Mouse (Mus musculus) liver, postnatal 0 days (tissue): ENCODE measurements at regions not wholly inside any gene's neighbourhood (a gene's known extent, or its start where the extent isn't known, plus 50 kb on each side); places are given as distances from the start of the nearest gene placed in this dataset.

ENCODE experiments used
- ATAC-seq: fragments of 200-750 bp; cut with Nextera tagmentation; 2 replicates; pipeline ENCODE4 v1.8.0; 2017; ENCODE audit warnings: mild to moderate bottlenecking, moderate library complexity
- DNase-seq: peaks from one replicate; pipeline ENCODE4 v3.0.0-alpha.2; 2016
- H3K27ac ChIP-seq: fragments of 300-500 bp; sonication (generic); 2 replicates; pipeline ENCODE4 v1.5.1; 2014; ENCODE audit warnings: antibody characterized with exemption, moderate library complexity, mild to moderate bottlenecking, low read depth
- H3K27me3 ChIP-seq: fragments of 300-500 bp; sonication (generic); 2 replicates; pipeline ENCODE4 v1.6.1; 2014; ENCODE audit warnings: low read length, control low read depth, mixed read lengths; ENCODE audit not compliant: insufficient read depth
- H3K36me3 ChIP-seq: fragments of 300-500 bp; sonication (generic); replicated peaks from 2 replicates; pipeline ENCODE4 v1.6.1; 2014; ENCODE audit warnings: mild to moderate bottlenecking, control low read depth, low read length, moderate library complexity, mixed read lengths; ENCODE audit not compliant: insufficient read depth
- H3K4me1 ChIP-seq: fragments of 300-500 bp; sonication (generic); 2 replicates; pipeline ENCODE4 v1.6.1; 2014; ENCODE audit warnings: antibody characterized with exemption, mild to moderate bottlenecking, control low read depth; ENCODE audit not compliant: insufficient read depth
- H3K4me2 ChIP-seq: fragments of 300-500 bp; sonication (generic); 2 replicates; pipeline ENCODE4 v1.6.1; 2014; ENCODE audit warnings: low read depth, mild to moderate bottlenecking, low read length, moderate library complexity, mixed read lengths
- H3K4me3 ChIP-seq: fragments of 300-500 bp; sonication (generic); 2 replicates; pipeline ENCODE4 v1.5.1; 2014; ENCODE audit warnings: low read depth, low read length
- H3K9ac ChIP-seq: fragments of 300-500 bp; sonication (generic); replicated peaks from 2 replicates; pipeline ENCODE4 v1.6.1; 2014; ENCODE audit warnings: mild to moderate bottlenecking, moderate library complexity
- H3K9me3 ChIP-seq: fragments of 300-500 bp; sonication (generic); 2 replicates; pipeline ENCODE4 v1.6.1; 2016; ENCODE audit warnings: mild to moderate bottlenecking, control low read depth, low read length, mixed read lengths
- CTCF ChIP-seq: sonication (generic); IDR thresholded peaks from 2 replicates; pipeline ENCODE4 v1.5.1; 2016; ENCODE audit warnings: antibody characterized with exemption, low read depth
- EP300 ChIP-seq: IDR thresholded peaks from 2 replicates; pipeline ENCODE4 v1.6.1; 2016; ENCODE audit warnings: antibody characterized with exemption, low read depth, mild to moderate bottlenecking
- WGBS: fragments of 180-500 bp; shearing (Covaris S2); extraction: QIAGEN DNeasy Blood & Tissue Kit; methylation state at CpG from one replicate; pipeline ENCODE4 v1.1.7; 2014; ENCODE audit not compliant: insufficient replicate concordance; 5-methylcytosine and 5-hydroxymethylcytosine counted together

- H3K4me3 ChIP-seq: no peak overlapping the region
- no peak for ATAC-seq
- no peaks in the 10 kb centered on the region for H3K9me3 ChIP-seq
- H3K9ac ChIP-seq: no peak overlapping the region
- no peak overlapping the region for H3K27ac ChIP-seq
- H3K36me3 ChIP-seq: no peaks in the 10 kb centered on the region
- H3K27me3 ChIP-seq: no peaks in the 10 kb centered on the region
- H3K4me2 ChIP-seq: no peak overlapping the region
- no peak for DNase-seq
- no peaks in the 10 kb centered on the region for H3K4me1 ChIP-seq
- TF ChIP-seq EP300: no peak
- TF ChIP-seq CTCF: no peak
- WGBS: 53% methylated on average over 5 of the region's 5 CpGs
Observed at GRCm38 (mm10) chr7:89051240-89051639, 352.8 kb downstream of the Tmem135 start.

- Histone ChIP-seq H3K9ac (no peak overlapping the region), H3K4me1 (no peaks in the 10 kb centered on the region), H3K4me2 (no peak overlapping the region), H3K27me3 (no peaks in the 10 kb centered on the region), H3K27ac (no peak overlapping the region), H3K4me3 (no peak overlapping the region), H3K9me3 (no peaks in the 10 kb centered on the region), H3K36me3 (no peaks in the 10 kb centered on the region)
- TF ChIP-seq CTCF: no peak
- TF ChIP-seq EP300: no peak
- 75% methylated on average over 3 of the region's 3 CpGs for WGBS
- ATAC-seq (no peak), DNase-seq (no peak)
Observed at GRCm38 (mm10) chr7:89046405-89047217, 357.4 kb downstream of the Tmem135 start.

GRCm38 (mm10) chr7:89042977-89043376, 361.0 kb downstream of the Tmem135 start:
- no peak overlapping the region for H3K9ac ChIP-seq
- no peak for ATAC-seq
- no peak overlapping the region for H3K4me2 ChIP-seq
- H3K4me3 ChIP-seq: no peak overlapping the region
- H3K9me3 ChIP-seq: no peaks in the 10 kb centered on the region
- DNase-seq: no peak
- WGBS: 69% methylated on average over 1 of the region's 1 CpGs
- H3K27ac ChIP-seq: no peak overlapping the region
- H3K27me3 ChIP-seq: no peaks in the 10 kb centered on the region
- no peaks in the 10 kb centered on the region for H3K36me3 ChIP-seq
- no peaks in the 10 kb centered on the region for H3K4me1 ChIP-seq
- no peak for TF ChIP-seq CTCF
- TF ChIP-seq EP300: no peak

- Histone ChIP-seq H3K36me3 (no peaks in the 10 kb centered on the region), H3K4me2 (no peak overlapping the region), H3K9ac (no peak overlapping the region), H3K4me1 (no peaks in the 10 kb centered on the region), H3K9me3 (no peaks in the 10 kb centered on the region), H3K27ac (no peak overlapping the region), H3K4me3 (no peak overlapping the region), H3K27me3 (no peaks in the 10 kb centered on the region)
- no peak for ATAC-seq
- TF ChIP-seq EP300: no peak
- TF ChIP-seq CTCF: no peak
- 62% methylated on average over 5 of the region's 5 CpGs for WGBS
- DNase-seq: no peak
Observed at GRCm38 (mm10) chr7:89041287-89041686, 362.7 kb downstream of the Tmem135 start.

- no peak overlapping the region for H3K27ac ChIP-seq
- no peak overlapping the region for H3K9ac ChIP-seq
- ATAC-seq (no peak), DNase-seq (no peak)
- 30% methylated on average over 6 of the region's 6 CpGs for WGBS
- TF ChIP-seq EP300: no peak
- TF ChIP-seq CTCF: no peak
- no peaks in the 10 kb centered on the region for H3K36me3 ChIP-seq
- H3K4me1 ChIP-seq: no peaks in the 10 kb centered on the region
- H3K9me3 ChIP-seq: no peaks in the 10 kb centered on the region
- H3K27me3 ChIP-seq: no peaks in the 10 kb centered on the region
- no peak overlapping the region for H3K4me3 ChIP-seq
- no peak overlapping the region for H3K4me2 ChIP-seq
Observed at GRCm38 (mm10) chr7:89040139-89040538, 363.9 kb downstream of the Tmem135 start.

GRCm38 (mm10) chr7:89035138-89035996, 368.7 kb downstream of the Tmem135 start:
- H3K27me3 ChIP-seq: no peaks in the 10 kb centered on the region
- H3K4me1 ChIP-seq: no peaks in the 10 kb centered on the region
- 63% methylated on average over 2 of the region's 2 CpGs for WGBS
- H3K27ac ChIP-seq: no peak overlapping the region
- no peaks in the 10 kb centered on the region for H3K36me3 ChIP-seq
- no peak overlapping the region for H3K9ac ChIP-seq
- no peak overlapping the region for H3K4me2 ChIP-seq
- ATAC-seq: no peak
- no peak overlapping the region for H3K4me3 ChIP-seq
- H3K9me3 ChIP-seq: no peaks in the 10 kb centered on the region
- TF ChIP-seq CTCF (no peak), EP300 (no peak)
- DNase-seq: no peak
